Mouse (Mus musculus): ENCODE measurements at regions not wholly inside any gene's neighbourhood (a gene's known extent, or its start where the extent isn't known, plus 50 kb on each side); places are given as distances from the start of the nearest gene placed in this dataset.

- no peak for TF ChIP-seq GATA1 (IDR thresholded peaks at IDR 0.05; ENCODE audit: low read length)
- no peak for TF ChIP-seq TAL1 (IDR thresholded peaks at IDR 0.05; ENCODE audit: low read length)
These were observed 560.5 kb upstream of the Sall1 start for GRCm38 (mm10) chr8:89604461-89604860.

Data from erythroblast, embryonic 14.5 days (primary cell).